In genomic region chr15:84557189-84557921, GRCm38 (mm10) we compare ENCODE assay signal across 8 mouse cellular contexts. TPM values are rescaled to one million over a fixed set of nuclear protein-coding genes. Genes with fewer than 3 reads are reported as not detected.
DNase-seq lines count a peak whose midpoint lies in the region; TF ChIP-seq lines count a peak whose summit lies in the region.

Gene Rtl6 (minus strand): TSS chr15:84557823.

- no peak for TF ChIP-seq CTCF in cortical plate, adult 2 months (IDR thresholded peaks at IDR 0.05; ENCODE audit: extremely low read depth, insufficient read depth, low read length)
- TF ChIP-seq CTCF in left cerebral cortex, adult 2 months (IDR thresholded peaks at IDR 0.05): no peak

- intact Hi-C loops in gastrocnemius, postnatal 14 days (cut with DNase I; ENCODE audit: low total_unique reads): no loop called here
- intact Hi-C loops in left cerebral cortex, adult 2 months (cut with DNase I): no loop called here

- H3K4me3 ChIP-seq in cortical plate, adult 2 months (ENCODE audit: insufficient read depth, low read length): peak within 1 kb of the TSS; percentile 55
- H3K4me3 ChIP-seq in left cerebral cortex, adult 2 months: peak within 1 kb of the TSS; percentile 60

- TF ChIP-seq POLR2A in cortical plate, adult 2 months (IDR thresholded peaks at IDR 0.05; ENCODE audit: extremely low read depth, insufficient read depth, low read length): peak; percentile 39; the same call in 1 of the 2 replicates

- H3K4me1 ChIP-seq in cortical plate, adult 2 months (ENCODE audit: control insufficient read depth, insufficient read depth, low read length): no peaks in the 10 kb centered on the region

- H3K27ac ChIP-seq in cortical plate, adult 2 months (ENCODE audit: insufficient read depth, low read length): peak within 1 kb of the TSS; percentile 86
- H3K27ac ChIP-seq in left cerebral cortex, adult 2 months: peak within 1 kb of the TSS; percentile 92

- peak; percentile 92 to 95 for DNase-seq in adrenal gland, adult (ENCODE audit: inconsistent age in 2 of 2, low spot score in 1 of 2)
- DNase-seq in gastrocnemius, postnatal 14 days: peak; percentile 91
- DNase-seq in induced T-regulatory cell, adult 2 months (ENCODE audit: low read depth): peak; percentile 84
- peak; percentile 87 to 88 for DNase-seq in left cerebral cortex, adult 2 months (ENCODE audit: extremely low spot score in 1 of 2, low spot score in 2 of 2)
- peak; percentile 87 to 92 for DNase-seq in lung, postnatal 4 days
- peak; percentile 92 for DNase-seq in retina, postnatal 7 days (ENCODE audit: low read depth, low spot score)
- peak; percentile 85 for DNase-seq in thymus, postnatal 4 days

RNA-seq across cellular contexts. Expression of gene Rtl6, which starts in this region (rescaled TPM):
- 34.6 and 36.9 TPM in 2 replicates for polyA plus RNA-seq in cortical plate, adult 2 months (2012; rRNA removed)
- 1 to 10 TPM; 3.7 to 4.9 TPM for total RNA-seq in gastrocnemius, postnatal 14 days (2021)
- 10 to 100 TPM; 52.7 to 53.7 TPM for total RNA-seq in left cerebral cortex, adult 2 months (2021)

Comparison
In these comparisons a context has a peak if more than half of its experiments do, and no peak if none do; other contexts are left out.
1. Peak in every context shown above with its lines: DNase-seq, H3K4me3 ChIP-seq and H3K27ac ChIP-seq.
2. RNA of gene Rtl6 (total RNA-seq): 52.7 to 53.7 TPM in left cerebral cortex, adult 2 months; 3.7 to 4.9 TPM in gastrocnemius, postnatal 14 days; every median in the first group is over 4 times any median in the second.